Mouse (Mus musculus): ENCODE measurements around the gene Rbm33.

DNA sequence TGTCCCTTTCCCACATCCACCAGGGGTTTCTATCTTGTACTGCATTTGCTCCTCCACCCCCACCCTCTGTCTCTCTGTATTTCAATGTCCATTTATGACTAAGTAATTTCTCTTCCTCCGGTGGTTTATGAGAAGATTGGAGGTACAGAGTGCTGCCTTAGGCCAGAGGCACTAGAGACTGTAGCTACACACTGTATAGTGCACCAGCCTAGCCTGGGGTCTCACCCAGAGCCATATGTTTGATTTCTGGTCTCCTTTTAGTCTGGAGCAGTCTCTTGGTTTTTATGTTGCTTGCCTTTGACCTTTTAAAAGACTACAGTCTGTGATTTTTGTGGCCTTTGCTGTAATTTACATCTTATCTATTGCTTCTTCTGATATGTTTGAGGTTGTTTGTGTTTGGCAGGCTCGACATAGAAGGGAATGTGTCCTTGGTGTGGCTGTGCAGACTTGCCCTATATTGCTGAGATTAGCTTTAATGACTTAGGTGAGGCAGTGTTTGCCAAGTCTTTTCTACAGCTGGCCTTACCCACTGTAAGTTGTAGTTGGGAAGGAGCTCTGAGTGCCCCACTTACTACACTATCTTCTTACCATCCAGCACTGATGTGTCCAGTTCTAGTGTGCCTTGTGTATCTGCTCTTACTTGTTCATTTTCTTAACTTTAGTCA is 82.7 kb downstream of the Rbm33 start:
- TF ChIP-seq CTCF (IDR thresholded peaks at IDR 0.05; ENCODE audit: extremely low read depth, insufficient read depth, insufficient read length, insufficient replicate concordance) (no peak), POLR2A (IDR thresholded peaks at IDR 0.05; ENCODE audit: low read depth, low read length) (no peak)

All from spleen, adult 2 months (tissue).